Mouse (Mus musculus): Measurements from ENCODE around the gene Hnrnpa1.

DNA sequence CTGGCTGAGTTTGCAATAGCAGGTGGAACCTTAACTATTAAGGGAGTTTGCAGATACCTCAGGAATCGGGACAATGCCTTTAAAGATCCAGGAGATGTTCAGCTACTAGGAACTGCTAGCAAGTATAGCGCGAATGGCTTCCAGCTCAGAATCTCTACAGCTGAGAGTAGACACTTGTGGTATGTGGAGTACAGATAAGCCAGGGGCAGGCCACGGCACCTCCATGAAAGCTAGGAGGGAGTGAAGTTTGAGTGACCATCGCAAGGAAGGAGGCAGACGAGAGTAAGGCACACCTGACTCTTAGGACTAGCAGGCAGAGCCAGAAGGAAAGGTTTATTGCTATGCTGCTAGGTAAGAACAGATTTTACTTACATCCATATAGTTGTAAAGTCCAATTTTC lies 5.4 kb downstream of the Hnrnpa1 start:
- TF ChIP-seq CTCF (IDR thresholded peaks at IDR 0.05; ENCODE audit: borderline replicate concordance, extremely low read depth, insufficient read depth, insufficient read length) (no peak), POLR2A (IDR thresholded peaks at IDR 0.05; ENCODE audit: borderline replicate concordance, extremely low read depth, insufficient read depth, insufficient read length, poor library complexity, severe bottlenecking) (no peak)
